Comparison of ENCODE assay signal across 18 mouse cellular contexts in genomic region chr10:115350810-115351397, GRCm38 (mm10). TPM values are rescaled to one million over a fixed set of nuclear protein-coding genes. Genes with fewer than 3 reads are reported as not detected.
DNase-seq lines count a peak whose midpoint lies in the region; TF ChIP-seq lines count a peak whose summit lies in the region.
"Had no signal": no experiment of that assay in that cellular context is flagged by ENCODE, and none has a peak within 500 bp of the region (broad histone marks: within the 10 kb centered on the region; RNA-seq: fewer than 3 reads in every experiment).

No protein-coding gene starts in this region.

- TF ChIP-seq POLR2A in MEL (IDR thresholded peaks at IDR 0.05; ENCODE audit: control insufficient read depth in 1 of 2, insufficient read depth in 1 of 2, low read depth in 1 of 2, low read length in 2 of 2, poor library complexity in 1 of 2) = no peak
- TF ChIP-seq POLR2A in liver, adult 2 months (IDR thresholded peaks at IDR 0.05; ENCODE audit: extremely low read depth, insufficient read depth, low read length) = no peak

- no peak for TF ChIP-seq CTCF in MEL (IDR thresholded peaks at IDR 0.05 in 2 of 3, conservative IDR thresholded peaks at IDR 0.05 in 1 of 3; ENCODE audit: control insufficient read depth in 1 of 3, insufficient read depth in 1 of 3, low read depth in 2 of 3, low read length in 3 of 3, poor library complexity in 1 of 3, severe bottlenecking in 1 of 3)
- TF ChIP-seq CTCF in liver, adult 2 months (IDR thresholded peaks at IDR 0.05; ENCODE audit: low read depth, low read length) = no peak

- H3K4me1 ChIP-seq in MEL (ENCODE audit: control insufficient read depth in 1 of 2, insufficient read depth in 2 of 2, low read length in 2 of 2) = peaks cover 7 to 11% of the 10 kb centered on the region in 2 experiments
- peaks cover 31% of the 10 kb centered on the region for H3K4me1 ChIP-seq in liver, adult 2 months (ENCODE audit: control insufficient read depth, insufficient read depth, low read length)
- H3K4me1 ChIP-seq in megakaryocyte, embryonic 14.5 days = peaks cover 38% of the 10 kb centered on the region
- H3K4me1 ChIP-seq: hindbrain, embryonic 15.5 days; stomach, embryonic 15.5 days had no signal

- H3K36me3 ChIP-seq in MEL (ENCODE audit: control insufficient read depth in 1 of 2, insufficient read depth in 2 of 2, low read length in 2 of 2) = peaks cover 0 to 9% of the 10 kb centered on the region in 2 experiments; a peak in 2 of 4 replicates
- H3K36me3 ChIP-seq in liver, adult 2 months (ENCODE audit: control insufficient read depth, insufficient read depth, low read length) = peaks cover 4% of the 10 kb centered on the region
- H3K36me3 ChIP-seq in megakaryocyte, embryonic 14.5 days (replicated peaks; ENCODE audit: low read length) = peaks cover 59% of the 10 kb centered on the region

- H3K4me3 ChIP-seq in MEL (ENCODE audit: control insufficient read depth in 1 of 2, insufficient read depth in 1 of 2, low read depth in 2 of 2, low read length in 2 of 2) = peak overlapping the region in 1 of 2 experiments; percentile 19; a peak in 1 of 4 replicates
- H3K4me3 ChIP-seq in liver, adult 2 months (ENCODE audit: insufficient read depth, low read depth, low read length) = no peak overlapping the region
- H3K4me3 ChIP-seq in megakaryocyte, embryonic 14.5 days (replicated peaks) = peak overlapping the region; percentile 56
- H3K4me3 ChIP-seq: heart, adult 2 months; hindbrain, embryonic 15.5 days; stomach, embryonic 15.5 days had no signal

- H3K9me3 ChIP-seq in MEL (replicated peaks; ENCODE audit: insufficient read depth, low read length) = no peaks in the 10 kb centered on the region
- H3K9me3 ChIP-seq in megakaryocyte, embryonic 14.5 days = no peaks in the 10 kb centered on the region
- H3K9me3 ChIP-seq: hindbrain, embryonic 15.5 days; stomach, embryonic 15.5 days had no signal

- DNase-seq in 416B (ENCODE audit: low read depth) (peak; percentile 14), MEL (ENCODE audit: low read depth, low spot score) (peak; percentile 50)
- peak; percentile 33 for DNase-seq in liver, adult 2 months (ENCODE audit: extremely low read depth, low read depth, low spot score)
- no peak for DNase-seq in thymus, postnatal 0 days (ENCODE audit: low spot score)
- no peak for DNase-seq in left cerebral cortex, adult 8-10 months (ENCODE audit: low spot score in 2 of 2)
- DNase-seq in thymus, postnatal 10 days (ENCODE audit: low spot score in 2 of 2) = no peak
- DNase-seq: adrenal gland, adult 8-10 months; cerebellum, adult 11-12 months; heart, adult 2 months; heart, postnatal 10 days; midbrain, embryonic 14.5 days; right cerebral cortex, adult 18-20 months; spleen, adult 18-20 months had no signal

- no peak for TF ChIP-seq EP300 in MEL (IDR thresholded peaks at IDR 0.05; ENCODE audit: low read depth in 1 of 2, low read length in 2 of 2)

- H3K27me3 ChIP-seq in MEL (ENCODE audit: control insufficient read depth in 1 of 2, insufficient read depth in 2 of 2, low read length in 2 of 2) = no peaks in the 10 kb centered on the region
- H3K27me3 ChIP-seq in liver, adult 2 months (ENCODE audit: control insufficient read depth, insufficient read depth, low read length) = no peaks in the 10 kb centered on the region
- H3K27me3 ChIP-seq in megakaryocyte, embryonic 14.5 days (replicated peaks) = no peaks in the 10 kb centered on the region
- H3K27me3 ChIP-seq: CH12.LX; hindbrain, embryonic 15.5 days; Patski; stomach, embryonic 15.5 days had no signal

- no peak overlapping the region for H3K9ac ChIP-seq in MEL (ENCODE audit: control insufficient read depth, low read depth, low read length, poor library complexity, severe bottlenecking)
- no peak overlapping the region for H3K9ac ChIP-seq in liver, adult 2 months (ENCODE audit: low read depth, low read length)
- H3K9ac ChIP-seq: hindbrain, embryonic 15.5 days; stomach, embryonic 15.5 days had no signal

- H3K27ac ChIP-seq in MEL (ENCODE audit: control insufficient read depth, low read depth, low read length) = no peak overlapping the region
- H3K27ac ChIP-seq in liver, adult 2 months (replicated peaks; ENCODE audit: insufficient read depth, low read depth, low read length) = no peak overlapping the region
- H3K27ac ChIP-seq: heart, adult 2 months; hindbrain, embryonic 15.5 days; stomach, embryonic 15.5 days had no signal

- no peaks in the 10 kb centered on the region for H3K79me2 ChIP-seq in MEL (ENCODE audit: control insufficient read depth, insufficient read depth, low read length, poor library complexity)
- H3K79me2 ChIP-seq in liver, adult 2 months (ENCODE audit: control insufficient read depth, insufficient read depth, low read length) = no peaks in the 10 kb centered on the region; the same call in 1 of the 2 replicates

- TF ChIP-seq RAD21 in MEL (IDR thresholded peaks at IDR 0.05; ENCODE audit: low read depth, low read length) = no peak

- WGBS in liver, adult 2 months = 65% methylated on average over 2 of the region's 2 CpGs

TF ChIP-seq in MEL, 35 proteins besides CTCF, POLR2A, EP300 and RAD21:
- 0 out of 2 replicates have a peak, but pooled peaks have one; percentile 14 for TF ChIP-seq ELF1 (IDR thresholded peaks at IDR 0.05; ENCODE audit: low read depth, low read length)
- no peak for TF ChIP-seq MAFK (IDR thresholded peaks at IDR 0.05; ENCODE audit: borderline replicate concordance, low read depth, low read length)

RNA-seq across cellular contexts. Expression of gene Tmem19, which starts 11.4 kb away (rescaled TPM):
- total RNA-seq in MEL (2012; rRNA removed) = 10.7 and 12.1 TPM in 2 replicates
- 10 to 100 TPM in 1 of 2 experiments, not detected in 1; 16.6 TPM for polyA plus RNA-seq in MEL (2012; ENCODE audit: insufficient read depth in 1 of 2, insufficient read length in 2 of 2, low read depth in 1 of 2, low replicate concordance in 2 of 2, missing spikeins in 1 of 2)
- total RNA-seq in liver, adult 2 months (2014; rRNA removed) = 30.8 and 36.7 TPM in 2 replicates
- 41.8 and 47.4 TPM in 2 replicates for polyA plus RNA-seq in liver, adult 2 months (2012; rRNA removed)
- polyA plus RNA-seq in megakaryocyte, embryonic 14.5 days (2012; ENCODE audit: insufficient read depth, low replicate concordance) = 6.1 and 9.6 TPM in 2 replicates
- 46.8 and 53.6 TPM in 2 replicates for polyA plus RNA-seq in thymus, postnatal 0 days (2015; fragmentation: Nextera tagmentation; extraction: Ambion mirVana)
- 10 to 100 TPM; 29.0 to 57.1 (median 37.9) TPM for total RNA-seq in left cerebral cortex, adult 8-10 months (2022)

RNA-seq across cellular contexts. Expression of gene Thap2, which starts 33.3 kb away (rescaled TPM):
- 4.3 and 5.9 TPM in 2 replicates for total RNA-seq in MEL (2012; rRNA removed)
- 1 to 10 TPM in 1 of 2 experiments, not detected in 1; 5.8 TPM for polyA plus RNA-seq in MEL (2012; ENCODE audit: insufficient read depth in 1 of 2, insufficient read length in 2 of 2, low read depth in 1 of 2, low replicate concordance in 2 of 2, missing spikeins in 1 of 2)
- 6.6 and 8.7 TPM in 2 replicates for total RNA-seq in liver, adult 2 months (2014; rRNA removed)
- polyA plus RNA-seq in liver, adult 2 months (2012; rRNA removed) = 2.5 and 3.8 TPM in 2 replicates
- polyA plus RNA-seq in megakaryocyte, embryonic 14.5 days (2012; ENCODE audit: insufficient read depth, low replicate concordance) = 4.1 and 5.5 TPM in 2 replicates
- 22.8 and 26.4 TPM in 2 replicates for polyA plus RNA-seq in thymus, postnatal 0 days (2015; fragmentation: Nextera tagmentation; extraction: Ambion mirVana)
- total RNA-seq in left cerebral cortex, adult 8-10 months (2022) = 10 to 100 TPM; 11.9 to 15.5 (median 13.8) TPM

RNA-seq across cellular contexts. Expression of gene Zfc3h1, which starts 33.9 kb away (rescaled TPM):
- total RNA-seq in MEL (2012; rRNA removed) = 14.4 and 16.7 TPM in 2 replicates
- polyA plus RNA-seq in MEL (2012; ENCODE audit: insufficient read depth in 1 of 2, insufficient read length in 2 of 2, low read depth in 1 of 2, low replicate concordance in 2 of 2, missing spikeins in 1 of 2) = 10 to 100 TPM in 1 of 2 experiments, not detected in 1; 28.7 TPM
- total RNA-seq in liver, adult 2 months (2014; rRNA removed) = 28.3 and 31.6 TPM in 2 replicates
- 6.0 and 7.9 TPM in 2 replicates for polyA plus RNA-seq in liver, adult 2 months (2012; rRNA removed)
- polyA plus RNA-seq in megakaryocyte, embryonic 14.5 days (2012; ENCODE audit: insufficient read depth, low replicate concordance) = 2.8 and 2.9 TPM in 2 replicates
- polyA plus RNA-seq in thymus, postnatal 0 days (2015; fragmentation: Nextera tagmentation; extraction: Ambion mirVana) = 15.4 and 21.7 TPM in 2 replicates
- 10 to 100 TPM; 36.3 to 47.5 (median 45.2) TPM for total RNA-seq in left cerebral cortex, adult 8-10 months (2022)

RNA-seq across cellular contexts. Expression of gene Rab21, which starts 35.5 kb away (rescaled TPM):
- 12.9 and 15.5 TPM in 2 replicates for total RNA-seq in MEL (2012; rRNA removed)
- 10 to 100 TPM; 20.9 to 31.5 TPM for polyA plus RNA-seq in MEL (2012; ENCODE audit: insufficient read depth in 1 of 2, insufficient read length in 2 of 2, low read depth in 1 of 2, low replicate concordance in 2 of 2, missing spikeins in 1 of 2)
- 14.7 and 16.5 TPM in 2 replicates for total RNA-seq in liver, adult 2 months (2014; rRNA removed)
- polyA plus RNA-seq in liver, adult 2 months (2012; rRNA removed) = 18.0 and 19.0 TPM in 2 replicates
- 33.5 and 38.0 TPM in 2 replicates for polyA plus RNA-seq in megakaryocyte, embryonic 14.5 days (2012; ENCODE audit: insufficient read depth, low replicate concordance)
- 12.3 and 21.5 TPM in 2 replicates for polyA plus RNA-seq in thymus, postnatal 0 days (2015; fragmentation: Nextera tagmentation; extraction: Ambion mirVana)
- total RNA-seq in left cerebral cortex, adult 8-10 months (2022) = 10 to 100 TPM; 51.5 to 59.0 (median 55.1) TPM

Comparison
In these comparisons a context has a peak if more than half of its experiments do, and no peak if none do; other contexts are left out.
1. DNase-seq: peak in 416B (single experiment), MEL (single experiment) and liver, adult 2 months (single experiment); none in thymus, postnatal 0 days (single experiment), left cerebral cortex, adult 8-10 months (0 of 2) and thymus, postnatal 10 days (0 of 2).